Mouse (Mus musculus) hindbrain, embryonic 11.5 days (tissue): ENCODE measurements around the gene Cib4. TPM values are rescaled to one million over a fixed set of nuclear protein-coding genes. Genes with fewer than 3 reads are reported as not detected.

Experiments used
- ATAC-seq: fragments of 200-750 bp; cut with Nextera tagmentation; 2 replicates; pipeline ENCODE4 v1.8.0; 2017; ENCODE audit warnings: mild to moderate bottlenecking, moderate TSS enrichment, moderate library complexity; ENCODE audit not compliant: low FRiP score
- DNase-seq: peaks from one replicate; pipeline ENCODE4 v3.0.0-alpha.2; 2015; ENCODE audit warnings: low spot score
- H3K27ac ChIP-seq: fragments of 300-500 bp; sonication (generic); 2 replicates; pipeline ENCODE4 v1.5.1; 2014; ENCODE audit warnings: mild to moderate bottlenecking, low read depth, low read length
- H3K27me3 ChIP-seq: fragments of 300-500 bp; sonication (generic); 2 replicates; pipeline ENCODE4 v1.6.1; 2014; ENCODE audit warnings: mild to moderate bottlenecking, low read length, moderate library complexity, mixed read lengths; ENCODE audit not compliant: control insufficient read depth, insufficient read depth
- H3K36me3 ChIP-seq: fragments of 300-500 bp; sonication (generic); 2 replicates; pipeline ENCODE4 v1.6.1; 2014; ENCODE audit warnings: mild to moderate bottlenecking, low read length, moderate library complexity, mixed read lengths; ENCODE audit not compliant: control insufficient read depth, insufficient read depth
- H3K4me1 ChIP-seq: fragments of 300-500 bp; sonication (generic); replicated peaks from 2 replicates; pipeline ENCODE4 v1.6.1; 2014; ENCODE audit warnings: low read length, mixed read lengths; ENCODE audit not compliant: control insufficient read depth, insufficient read depth
- H3K4me2 ChIP-seq: fragments of 300-500 bp; sonication (generic); replicated peaks from 2 replicates; pipeline ENCODE4 v1.6.1; 2014; ENCODE audit warnings: mild to moderate bottlenecking, low read depth, low read length
- H3K4me3 ChIP-seq: fragments of 300-500 bp; sonication (generic); 2 replicates; pipeline ENCODE4 v1.5.1; 2014; ENCODE audit warnings: low read depth, low read length
- H3K9ac ChIP-seq: fragments of 300-500 bp; sonication (generic); 2 replicates; pipeline ENCODE4 v1.6.1; 2014; ENCODE audit warnings: low read depth, low read length
- H3K9me3 ChIP-seq: fragments of 300-500 bp; sonication (generic); 2 replicates; pipeline ENCODE4 v1.6.1; 2016; ENCODE audit warnings: low read length; ENCODE audit not compliant: control insufficient read depth
- WGBS: fragments of 180-500 bp; shearing (Covaris S2); extraction: QIAGEN DNeasy Blood & Tissue Kit; methylation state at CpG from one replicate; pipeline ENCODE4 v1.1.7; 2014; 5-methylcytosine and 5-hydroxymethylcytosine counted together
- polyA plus RNA-seq: library from polyadenylated mRNA; unstranded; fragments of >200 nt; fragmentation: Nextera tagmentation; extraction: Ambion mirVana; gene quantifications from 2 replicates; pipeline ENCODE4 v1.2.1, GENCODE M21; 2014

The Cib4 gene
- polyA plus RNA-seq, 1 experiment from 2014 or later: not detected

DNA sequence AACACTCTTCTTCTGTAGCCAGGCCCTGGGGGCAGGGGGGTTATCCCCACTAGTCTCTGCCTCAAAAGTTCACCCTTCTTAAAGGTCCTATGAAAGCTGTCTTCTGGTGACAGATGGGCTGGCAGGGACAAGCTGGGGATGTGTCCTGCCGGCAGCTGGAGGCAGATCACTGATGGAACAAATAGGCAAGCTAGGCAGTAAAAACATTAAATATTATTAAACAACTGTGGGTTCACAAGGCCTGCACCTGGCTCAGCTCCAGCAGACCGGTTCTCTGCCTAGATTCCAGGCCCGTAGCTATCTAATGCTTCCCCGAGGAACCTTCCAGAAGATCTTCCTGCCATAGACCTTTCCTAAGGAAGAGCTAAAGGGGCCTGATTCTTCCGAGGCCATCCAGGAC is 27.5 kb downstream of the Cib4 start:
- Histone ChIP-seq H3K36me3 (no peaks in the 10 kb centered on the region), H3K9ac (no peak overlapping the region), H3K27ac (no peak overlapping the region), H3K4me3 (no peak overlapping the region), H3K27me3 (no peaks in the 10 kb centered on the region), H3K4me1 (no peaks in the 10 kb centered on the region), H3K4me2 (no peak overlapping the region), H3K9me3 (no peaks in the 10 kb centered on the region)
- DNase-seq: no peak
- WGBS: 78% methylated on average over 5 of the region's 5 CpGs
- no peak for ATAC-seq

- ATAC-seq (no peak), DNase-seq (peak; percentile 64)
- WGBS: 46% methylated on average over 7 of the region's 7 CpGs
- Histone ChIP-seq H3K36me3 (no peaks in the 10 kb centered on the region), H3K9me3 (no peaks in the 10 kb centered on the region), H3K4me2 (no peak overlapping the region), H3K9ac (no peak overlapping the region), H3K27me3 (no peaks in the 10 kb centered on the region), H3K27ac (no peak overlapping the region), H3K4me3 (no peak overlapping the region), H3K4me1 (no peaks in the 10 kb centered on the region)
These were observed 29.3 kb downstream of the Cib4 start for GRCm38 (mm10) chr5:30516376-30516775.

- DNase-seq: no peak
These were observed 32.5 kb downstream of the Cib4 start for GRCm38 (mm10) chr5:30513111-30513510.

DNA sequence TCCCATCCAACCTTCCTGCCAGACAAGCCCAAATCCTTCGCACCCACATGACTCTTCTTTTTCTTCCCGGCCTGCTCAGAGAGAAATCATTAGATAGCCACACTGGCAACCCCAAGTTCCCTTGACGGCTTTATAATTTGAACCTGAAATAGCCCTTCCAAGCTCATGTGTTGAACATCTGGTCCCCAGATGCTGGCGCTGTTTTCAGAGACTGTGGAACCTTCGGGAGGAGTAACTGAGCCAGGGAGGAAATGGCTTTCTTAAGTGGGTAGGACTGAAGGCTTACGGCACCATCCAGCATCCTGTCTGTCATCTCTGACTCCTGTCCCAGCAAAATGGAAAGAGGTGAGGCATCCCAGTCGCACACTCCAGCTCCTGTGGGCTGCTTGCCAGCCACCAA is 48.3 kb downstream of the Cib4 start:
- 75% methylated on average over 7 of the region's 7 CpGs for WGBS
- H3K27ac ChIP-seq: no peak overlapping the region
- DNase-seq (peak; percentile 52), ATAC-seq (no peak)
- H3K4me2 ChIP-seq: no peak overlapping the region
- H3K9me3 ChIP-seq: no peaks in the 10 kb centered on the region
- no peaks in the 10 kb centered on the region for H3K4me1 ChIP-seq
- no peaks in the 10 kb centered on the region for H3K36me3 ChIP-seq
- H3K9ac ChIP-seq: no peak overlapping the region
- H3K27me3 ChIP-seq: no peaks in the 10 kb centered on the region
- H3K4me3 ChIP-seq: no peak overlapping the region

More at GRCm38 (mm10) chr5:30513111-30513510, 32.5 kb downstream of the Cib4 start:
- Histone ChIP-seq H3K9ac (no peak overlapping the region), H3K27ac (no peak overlapping the region), H3K4me1 (no peaks in the 10 kb centered on the region), H3K36me3 (no peaks in the 10 kb centered on the region), H3K9me3 (no peaks in the 10 kb centered on the region), H3K27me3 (no peaks in the 10 kb centered on the region), H3K4me3 (no peak overlapping the region), H3K4me2 (no peak overlapping the region)
- 72% methylated on average over 8 of the region's 8 CpGs for WGBS
- no peak for ATAC-seq

DNA sequence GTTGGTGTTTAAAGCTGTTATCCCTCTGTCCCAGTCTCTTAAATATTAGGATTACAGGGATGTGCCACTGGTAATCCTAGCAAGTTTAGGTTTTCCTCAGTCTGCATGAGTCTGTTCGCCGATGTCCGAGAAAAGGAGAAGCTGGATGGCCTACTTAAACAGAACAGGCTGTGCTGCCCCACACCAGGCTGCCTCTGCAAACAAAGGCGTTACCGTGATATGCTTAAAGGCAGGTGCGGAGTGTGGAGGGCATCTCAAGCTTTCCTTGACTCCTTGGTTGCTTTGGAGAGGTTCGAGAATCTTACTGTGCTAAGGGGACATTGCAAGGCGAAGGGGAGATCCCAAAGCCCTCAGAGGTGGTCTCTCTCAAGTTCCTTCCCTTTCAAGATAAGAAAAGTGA is 48.8 kb downstream of the Cib4 start:
- Histone ChIP-seq H3K4me2 (no peak overlapping the region), H3K9me3 (no peaks in the 10 kb centered on the region), H3K4me3 (no peak overlapping the region), H3K9ac (no peak overlapping the region), H3K36me3 (no peaks in the 10 kb centered on the region), H3K4me1 (no peaks in the 10 kb centered on the region), H3K27me3 (no peaks in the 10 kb centered on the region), H3K27ac (no peak overlapping the region)
- ATAC-seq (no peak), DNase-seq (no peak)
- 81% methylated on average over 8 of the region's 8 CpGs for WGBS

DNA sequence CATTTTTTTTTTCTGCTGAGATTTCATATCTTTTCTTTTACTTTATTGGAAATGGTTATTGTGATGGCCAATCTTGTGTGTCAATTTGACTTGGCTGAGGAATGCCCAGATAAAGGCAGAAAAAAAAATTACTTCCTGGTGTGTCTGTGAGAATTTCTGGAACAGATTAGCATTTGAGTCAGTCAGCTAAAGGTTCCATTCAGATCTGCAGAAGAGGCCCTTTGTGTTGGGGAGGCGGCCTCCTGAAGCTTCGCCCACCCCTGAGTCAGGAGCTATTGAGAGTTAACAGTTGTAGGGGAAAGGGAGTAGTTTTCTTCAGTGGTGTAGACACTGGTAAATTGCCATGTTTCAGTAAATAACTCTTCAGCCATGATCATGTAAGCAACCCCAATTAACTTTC is 50.3 kb downstream of the Cib4 start:
- Histone ChIP-seq H3K4me2 (no peak overlapping the region), H3K27me3 (no peaks in the 10 kb centered on the region), H3K9ac (no peak overlapping the region), H3K36me3 (no peaks in the 10 kb centered on the region), H3K9me3 (no peaks in the 10 kb centered on the region), H3K4me3 (no peak overlapping the region), H3K27ac (no peak overlapping the region), H3K4me1 (no peaks in the 10 kb centered on the region)
- WGBS: 57% methylated on average over 2 of the region's 2 CpGs
- ATAC-seq (no peak), DNase-seq (no peak)

DNA sequence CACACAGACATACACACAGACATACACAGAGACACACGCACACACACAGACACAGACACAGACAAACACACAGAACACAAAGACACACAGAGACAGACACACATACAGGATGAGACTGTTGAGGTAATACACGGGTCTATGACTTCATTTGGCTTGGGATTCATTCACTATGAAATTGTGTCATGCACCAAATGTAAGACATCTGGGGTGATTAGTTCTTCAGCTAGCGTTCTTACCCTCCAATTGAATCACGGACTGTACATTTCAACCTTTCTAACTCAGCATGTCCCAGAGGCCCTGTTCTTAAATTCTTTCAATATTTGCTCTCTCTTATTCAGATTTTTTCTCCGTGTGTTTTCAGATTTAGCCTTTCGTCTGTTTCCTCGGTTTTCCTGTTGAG is 51.0 kb downstream of the Cib4 start:
- 83% methylated on average over 7 of the region's 7 CpGs for WGBS
- no peak for DNase-seq

DNA sequence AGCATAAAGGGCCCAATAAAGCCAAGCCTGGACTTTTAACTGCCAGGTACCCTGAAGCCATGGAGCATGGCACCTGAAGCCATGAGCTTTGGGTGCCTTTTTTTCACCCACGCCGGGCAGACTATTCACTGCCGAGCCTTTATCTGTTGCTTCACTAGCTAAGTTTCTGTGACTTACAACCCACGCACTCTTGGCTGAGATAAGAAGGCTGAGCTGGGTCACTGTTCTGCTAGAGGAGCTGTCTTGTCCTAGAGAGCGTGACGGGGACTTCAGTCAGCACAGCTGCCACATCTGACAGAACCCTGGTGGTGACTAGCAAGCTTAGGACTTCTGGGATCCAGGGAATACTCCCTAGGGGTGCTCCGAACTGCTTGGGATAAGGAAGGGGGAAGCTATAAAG is 51.9 kb downstream of the Cib4 start:
- Histone ChIP-seq H3K9me3 (no peaks in the 10 kb centered on the region), H3K4me3 (no peak overlapping the region), H3K4me2 (no peak overlapping the region), H3K9ac (no peak overlapping the region), H3K4me1 (no peaks in the 10 kb centered on the region), H3K27ac (no peak overlapping the region), H3K36me3 (no peaks in the 10 kb centered on the region), H3K27me3 (no peaks in the 10 kb centered on the region)
- ATAC-seq (no peak), DNase-seq (no peak)
- WGBS: 76% methylated on average over 7 of the region's 7 CpGs

More for the DNA sequence above, 51.0 kb downstream of the Cib4 start:
- no peaks in the 10 kb centered on the region for H3K4me1 ChIP-seq
- H3K4me2 ChIP-seq: no peak overlapping the region
- ATAC-seq: no peak
- H3K27ac ChIP-seq: no peak overlapping the region
- no peak overlapping the region for H3K9ac ChIP-seq
- no peaks in the 10 kb centered on the region for H3K27me3 ChIP-seq
- H3K4me3 ChIP-seq: no peak overlapping the region
- H3K9me3 ChIP-seq: no peaks in the 10 kb centered on the region
- no peaks in the 10 kb centered on the region for H3K36me3 ChIP-seq

- Histone ChIP-seq H3K27ac (no peak overlapping the region), H3K9me3 (no peaks in the 10 kb centered on the region), H3K27me3 (no peaks in the 10 kb centered on the region), H3K9ac (no peak overlapping the region), H3K4me1 (no peaks in the 10 kb centered on the region), H3K36me3 (no peaks in the 10 kb centered on the region), H3K4me2 (no peak overlapping the region), H3K4me3 (no peak overlapping the region)
- no peak for ATAC-seq
- 88% methylated on average over 5 of the region's 5 CpGs for WGBS
- DNase-seq: no peak
These were observed 54.8 kb downstream of the Cib4 start for GRCm38 (mm10) chr5:30490845-30491244.
